Mouse (Mus musculus) CD4-positive, CD25-positive, alpha-beta regulatory T cell, adult 4 months (primary cell): ENCODE measurements at regions not wholly inside any gene's neighbourhood (a gene's known extent, or its start where the extent isn't known, plus 50 kb on each side); places are given as distances from the start of the nearest gene placed in this dataset.

Experiments used
- ATAC-seq: one replicate; pipeline ENCODE4 v1.8.0; 2017

DNA sequence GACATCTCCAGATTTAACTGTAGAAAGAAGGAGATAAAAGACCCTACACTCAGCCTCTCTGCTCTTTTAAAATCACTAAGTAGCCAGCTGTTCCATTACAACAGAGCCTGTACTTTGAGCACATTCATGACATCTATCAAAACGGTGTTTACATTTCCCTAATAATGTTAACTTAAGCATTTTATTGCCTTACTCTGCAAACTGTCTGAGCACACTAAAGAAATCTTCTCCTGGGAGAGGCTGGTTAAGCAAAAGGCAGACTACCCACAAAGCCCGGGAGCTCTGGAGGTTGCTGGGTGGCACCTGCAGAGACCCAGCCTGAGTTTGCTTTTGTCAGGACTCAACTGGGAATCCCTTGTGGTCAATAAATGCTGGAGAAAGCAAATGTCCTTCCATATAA is 567.5 kb upstream of the Negr1 start:
- ATAC-seq = no peak

DNA sequence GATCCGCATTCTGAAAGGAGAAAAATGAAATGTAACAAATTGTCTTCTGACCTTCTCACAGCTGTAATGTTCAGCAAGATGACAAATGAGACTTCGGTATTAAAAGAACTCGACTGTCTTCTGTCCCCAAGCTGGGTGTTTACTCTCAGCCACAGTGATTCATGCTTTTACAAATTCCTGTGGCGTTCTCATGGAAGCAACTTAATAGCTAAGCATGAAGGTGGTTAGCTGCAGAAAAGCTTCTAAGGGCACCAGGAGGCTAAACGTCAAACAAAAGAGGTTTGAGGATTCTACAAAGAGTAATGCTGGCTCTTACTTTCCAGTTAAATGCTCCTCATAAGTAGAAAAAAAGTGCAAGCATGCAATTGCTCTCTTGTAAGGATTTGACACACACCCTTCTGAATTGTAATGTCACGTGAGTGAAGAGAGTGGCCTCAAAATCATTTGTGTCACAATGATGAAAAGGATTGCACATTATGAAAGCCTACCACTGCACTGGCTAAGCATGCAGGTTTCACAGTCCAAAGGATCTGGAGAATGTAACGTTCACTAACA is 543.8 kb upstream of the Negr1 start:
- ATAC-seq = no peak

DNA sequence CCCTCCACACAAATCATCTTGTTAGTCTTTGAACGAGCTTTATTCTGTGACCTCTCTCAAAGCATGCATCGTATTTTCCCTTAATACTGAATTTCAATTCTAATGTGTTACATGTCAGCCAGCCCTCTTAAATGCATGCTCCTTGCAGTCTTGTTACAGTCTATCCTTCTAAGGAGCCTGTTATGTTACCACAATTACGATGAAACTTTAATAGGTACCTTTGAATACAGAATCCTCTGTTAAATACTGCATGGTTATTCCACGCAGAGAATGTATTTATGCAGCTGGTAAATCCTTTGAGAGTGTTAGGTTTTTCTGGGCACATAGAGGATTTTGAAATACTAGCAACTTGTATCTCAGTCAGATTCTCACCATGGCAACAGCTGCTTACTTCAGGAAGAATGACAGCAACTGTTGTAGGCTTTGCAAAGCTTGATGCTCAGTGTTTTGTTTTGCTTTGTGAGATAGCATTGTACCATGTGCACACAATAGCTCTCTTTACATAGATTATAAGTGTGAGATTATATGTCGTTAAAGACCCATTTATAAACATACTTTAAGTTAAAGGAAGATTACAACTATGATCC is 532.9 kb upstream of the Negr1 start:
- ATAC-seq = no peak

DNA sequence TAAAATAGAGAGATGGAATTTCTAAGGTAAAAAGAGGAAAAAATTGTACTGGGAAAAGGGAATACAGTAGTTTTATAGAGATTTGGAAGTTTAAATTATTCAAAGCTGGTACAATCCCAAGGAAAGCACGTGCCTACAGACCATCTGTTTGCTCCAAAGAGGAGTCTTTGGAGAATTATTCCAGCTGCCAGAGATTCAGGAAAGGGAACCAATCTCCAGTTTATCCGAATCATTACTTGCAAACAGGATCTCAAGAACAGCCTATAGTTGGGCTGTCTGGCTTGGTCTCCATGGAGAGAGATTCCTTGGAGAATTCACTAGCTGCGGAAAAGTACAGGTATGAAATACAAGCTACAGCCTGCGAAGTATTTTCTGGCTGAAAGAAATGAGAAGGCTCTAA is 491.3 kb upstream of the Negr1 start:
- no peak for ATAC-seq

DNA sequence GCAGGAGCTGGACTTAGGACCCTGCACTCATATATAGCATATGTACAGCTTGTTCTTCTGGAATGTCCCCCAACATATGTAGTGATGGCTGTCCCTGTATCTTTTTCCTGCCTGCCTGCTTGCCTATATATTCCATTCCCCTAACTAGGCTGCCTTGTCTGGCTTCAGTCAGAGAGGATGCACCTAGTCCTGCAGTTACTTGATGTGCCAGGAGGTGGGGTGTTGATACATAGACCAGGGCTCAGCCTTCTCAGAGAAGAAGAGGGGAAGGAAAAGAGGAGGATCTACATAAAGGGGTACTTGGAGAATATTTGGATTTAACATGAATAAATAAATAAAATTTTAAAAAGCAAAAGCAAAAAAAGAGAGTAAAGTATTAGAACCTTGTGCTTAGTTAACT is 479.3 kb upstream of the Negr1 start:
- ATAC-seq = no peak

DNA sequence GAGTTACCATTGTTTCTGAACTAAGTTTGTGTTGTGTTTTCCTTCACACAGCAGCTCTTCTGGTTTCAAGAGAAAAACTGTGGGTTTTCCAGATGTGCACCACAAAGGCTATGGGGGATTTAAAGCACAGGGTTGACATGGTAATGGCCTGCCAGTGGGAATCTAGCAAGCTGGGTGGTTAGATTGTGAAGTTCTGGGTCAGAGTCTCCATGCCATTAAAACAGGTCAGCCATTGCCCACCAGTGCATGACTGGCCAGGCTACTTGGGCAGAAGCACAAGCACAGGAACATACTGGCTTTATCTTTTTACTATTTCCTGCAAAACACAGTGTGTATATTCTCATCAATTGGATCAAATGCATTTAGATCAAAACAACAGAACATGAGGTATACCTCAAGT is 467.9 kb upstream of the Negr1 start:
- no peak for ATAC-seq

DNA sequence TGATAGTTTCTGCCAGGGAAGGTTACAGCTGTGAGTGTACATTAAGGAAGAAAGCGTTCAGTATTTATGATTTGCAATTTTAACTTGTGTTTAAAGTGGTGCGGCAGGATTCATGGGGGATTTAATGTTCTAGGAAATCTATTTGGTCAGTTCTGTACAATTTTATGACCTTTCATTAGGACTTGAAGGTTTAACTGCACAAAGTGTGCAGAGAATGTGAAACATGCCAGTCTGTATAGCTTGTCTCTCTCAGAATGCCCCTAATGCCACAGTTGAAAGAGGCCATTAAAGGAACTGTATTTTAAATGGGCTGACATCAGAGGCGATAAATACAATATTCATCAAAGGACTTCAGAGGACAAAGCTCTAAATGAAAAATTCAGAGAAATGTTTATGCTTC is 466.6 kb upstream of the Negr1 start:
- no peak for ATAC-seq

DNA sequence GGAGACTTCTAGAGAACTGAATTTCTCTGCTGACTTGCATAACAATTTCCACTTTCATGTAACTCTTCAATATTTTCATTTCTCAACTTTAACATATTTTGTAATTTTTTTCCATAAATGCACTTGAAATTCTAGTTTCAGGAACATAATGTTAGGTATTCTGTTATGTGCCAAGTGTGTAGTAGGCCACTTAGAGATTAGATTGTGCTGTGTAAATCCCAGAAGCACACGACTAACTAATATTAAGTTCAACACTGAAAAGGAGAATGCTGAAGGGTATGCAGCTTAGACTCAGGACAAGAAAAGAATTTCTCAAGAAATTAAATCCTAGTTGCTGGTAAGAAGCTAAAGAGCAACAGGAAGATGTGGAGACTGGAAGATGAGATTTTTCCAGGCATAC is 455.8 kb upstream of the Negr1 start:
- no peak for ATAC-seq

DNA sequence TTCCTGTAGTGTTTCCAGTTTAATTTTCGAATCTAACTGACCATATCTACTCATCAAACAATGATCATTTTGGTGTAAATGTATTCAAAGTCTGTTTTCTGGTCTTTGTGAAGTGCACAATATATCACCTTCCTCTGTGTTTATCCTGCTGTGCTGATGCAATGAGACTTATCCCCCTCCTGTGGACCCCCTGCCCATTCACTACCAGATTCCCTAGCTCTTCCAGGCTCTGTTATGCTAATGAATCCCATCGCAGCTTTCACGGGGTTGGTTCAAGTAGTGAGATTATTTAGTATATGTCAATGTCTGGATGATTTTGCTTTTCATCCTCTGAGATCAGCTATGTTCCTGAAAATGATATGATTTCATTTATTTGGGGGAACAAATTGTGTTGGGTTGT is 441.3 kb upstream of the Negr1 start:
- ATAC-seq = no peak

DNA sequence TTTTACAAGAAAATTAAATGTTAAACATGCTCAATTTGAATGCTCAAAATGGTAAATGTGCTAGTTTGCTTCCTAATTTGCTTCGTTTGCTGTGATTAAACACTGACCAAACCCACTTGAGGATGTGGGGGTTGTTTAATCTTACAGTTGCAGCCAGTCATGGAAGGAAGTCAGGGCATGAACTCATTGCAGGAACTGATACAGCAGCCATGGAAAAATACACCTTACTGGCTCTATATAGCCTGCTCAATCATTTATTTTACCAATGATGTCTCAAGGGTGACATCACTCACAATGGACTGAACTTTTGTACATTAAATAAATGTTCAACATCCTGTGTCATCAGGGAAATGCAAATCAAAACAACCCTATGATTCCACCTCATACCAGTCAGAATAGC is 430.0 kb upstream of the Negr1 start:
- ATAC-seq = no peak

DNA sequence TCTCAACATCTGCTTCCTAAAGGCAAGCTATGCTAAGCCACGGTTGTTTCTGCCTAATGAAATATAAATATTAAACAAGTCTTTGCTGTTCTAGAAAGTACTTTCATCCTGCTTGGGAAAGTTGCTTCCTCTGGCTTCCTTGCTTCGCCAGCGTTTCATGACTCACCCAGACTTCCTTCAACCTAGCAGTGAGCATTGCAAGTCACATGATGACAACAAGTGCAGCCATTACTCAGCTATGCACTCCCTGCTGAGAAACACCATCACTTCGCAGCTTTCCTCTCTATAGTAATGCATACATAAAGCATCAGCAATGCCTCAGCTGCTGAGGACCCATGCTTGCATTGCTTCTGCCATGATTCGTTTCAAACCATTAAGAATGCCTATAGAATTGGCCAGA is 420.2 kb upstream of the Negr1 start:
- ATAC-seq = no peak

DNA sequence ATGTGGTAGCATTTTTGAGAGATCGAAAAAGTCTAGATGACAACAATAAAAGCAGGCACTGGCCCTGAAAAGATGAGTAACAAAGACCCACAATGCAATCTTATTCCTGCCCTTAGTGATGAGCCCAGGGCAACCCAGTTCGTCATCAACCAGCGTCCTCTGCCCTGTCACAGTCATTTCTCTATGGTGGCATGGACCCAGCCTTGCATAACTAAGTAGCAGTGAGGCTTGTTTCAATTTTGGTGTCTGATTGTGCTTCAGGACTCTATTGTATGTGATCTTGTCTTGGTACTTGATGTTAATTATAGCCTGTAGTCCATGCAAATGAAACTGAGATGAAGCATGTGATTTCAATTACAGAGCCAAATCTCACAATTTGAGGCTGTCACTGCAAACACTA is 412.3 kb upstream of the Negr1 start:
- ATAC-seq = no peak

DNA sequence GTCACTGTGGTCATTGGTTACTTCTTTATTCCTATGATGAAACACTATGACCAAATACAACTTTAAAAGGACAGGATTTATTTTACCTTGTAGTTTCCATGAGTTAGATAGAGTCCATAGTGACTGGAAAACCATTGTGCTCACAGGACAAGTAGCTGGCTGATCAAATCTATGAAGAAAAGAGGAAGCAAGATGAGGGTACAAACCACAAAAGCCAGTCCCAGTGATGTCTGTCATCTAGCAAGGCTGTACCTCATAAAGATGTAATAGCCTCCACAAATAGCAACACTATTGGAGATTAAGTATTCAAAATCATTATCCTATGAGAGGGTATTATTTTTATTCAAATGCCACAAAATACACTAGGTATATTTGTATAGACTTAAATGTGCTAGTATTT is 391.5 kb upstream of the Negr1 start:
- ATAC-seq = no peak

DNA sequence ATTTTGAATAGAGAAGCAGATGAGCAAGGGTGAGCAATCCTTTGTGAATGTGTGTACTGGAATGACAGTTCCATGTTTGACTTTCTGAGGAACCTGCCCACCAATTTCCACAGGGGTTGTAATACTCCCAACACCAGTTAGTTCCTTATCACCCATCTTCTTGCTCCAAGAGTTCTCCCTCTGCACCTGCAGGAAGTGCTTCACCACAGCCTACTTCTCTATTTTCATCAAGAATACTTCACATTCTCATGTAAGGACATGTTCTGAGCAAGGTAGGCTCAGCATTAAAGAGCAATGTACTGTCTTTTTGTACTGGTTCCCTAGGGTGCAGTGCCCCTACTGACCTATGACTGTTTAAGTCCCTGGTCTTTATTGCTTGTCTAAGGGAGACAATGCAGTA is 362.9 kb upstream of the Negr1 start:
- ATAC-seq = no peak

DNA sequence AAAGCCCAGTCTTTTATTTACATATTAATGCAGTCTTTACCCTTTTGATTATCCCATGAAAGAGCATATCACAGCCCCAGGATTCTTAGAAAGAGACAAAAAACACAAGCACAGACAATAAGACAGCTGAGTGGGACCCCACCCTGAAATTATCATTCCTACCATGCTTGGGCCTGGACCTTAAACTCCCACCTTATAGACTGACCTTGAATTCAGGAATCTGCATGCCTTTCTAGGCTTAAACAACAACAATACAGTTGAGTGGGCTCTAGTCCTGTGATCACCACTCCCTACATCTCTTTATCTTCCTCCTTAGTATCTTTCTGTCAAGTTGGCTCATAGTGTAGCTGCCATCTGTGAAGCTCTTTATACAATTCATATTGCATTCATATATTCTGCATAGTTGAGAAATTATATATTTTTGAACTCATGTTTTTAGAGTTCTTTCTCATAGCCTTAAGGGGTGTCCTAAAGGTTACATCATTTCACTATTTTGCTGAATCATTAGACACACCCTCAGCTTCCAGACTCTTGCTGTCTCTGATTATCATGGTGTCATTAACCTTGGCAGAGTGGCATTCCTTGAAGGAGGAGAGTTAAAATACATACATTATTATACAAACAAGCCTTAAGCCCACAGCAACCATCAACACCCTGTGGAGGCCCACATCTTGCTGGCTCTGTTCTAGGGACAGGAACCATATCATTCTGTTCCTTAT is 361.7 kb upstream of the Negr1 start:
- ATAC-seq = no peak

DNA sequence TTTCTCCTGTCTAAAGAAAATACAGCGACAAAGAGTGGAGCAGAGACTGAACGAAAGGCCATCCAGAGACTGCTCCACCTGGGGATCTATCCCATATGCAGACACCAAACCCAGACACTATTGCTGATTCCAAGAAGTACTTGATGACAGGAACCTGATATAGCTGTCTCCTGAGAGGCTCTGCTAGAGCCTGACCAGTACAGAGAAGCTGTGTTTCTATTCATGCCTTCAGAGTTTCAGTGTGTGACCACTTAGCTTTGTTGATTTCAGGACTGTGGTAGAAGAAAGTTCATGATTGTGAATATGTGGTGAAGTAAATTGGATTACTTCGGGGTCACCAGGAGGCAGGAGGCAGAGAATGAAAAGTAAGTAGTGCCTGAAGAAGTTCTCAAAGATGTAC is 356.3 kb upstream of the Negr1 start:
- no peak for ATAC-seq

DNA sequence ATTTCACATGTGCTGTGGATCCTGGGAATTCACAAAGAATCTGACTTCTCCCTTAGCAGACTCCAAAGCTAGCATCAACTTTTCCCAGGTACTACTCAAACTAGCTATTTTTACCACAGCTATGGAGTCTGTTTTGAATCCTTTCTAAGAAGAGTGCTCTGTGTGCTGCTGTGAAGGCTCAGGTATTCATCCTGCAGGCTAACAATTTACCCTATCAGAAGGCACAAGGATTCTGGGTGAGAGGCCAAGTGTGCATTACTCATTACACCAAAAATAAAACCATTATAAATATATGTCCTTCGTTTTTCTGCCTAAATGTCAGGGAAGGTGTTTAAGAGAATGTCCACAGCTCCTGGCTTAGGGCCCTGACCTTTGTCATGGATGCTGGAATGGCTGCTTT is 353.2 kb upstream of the Negr1 start:
- ATAC-seq = no peak

DNA sequence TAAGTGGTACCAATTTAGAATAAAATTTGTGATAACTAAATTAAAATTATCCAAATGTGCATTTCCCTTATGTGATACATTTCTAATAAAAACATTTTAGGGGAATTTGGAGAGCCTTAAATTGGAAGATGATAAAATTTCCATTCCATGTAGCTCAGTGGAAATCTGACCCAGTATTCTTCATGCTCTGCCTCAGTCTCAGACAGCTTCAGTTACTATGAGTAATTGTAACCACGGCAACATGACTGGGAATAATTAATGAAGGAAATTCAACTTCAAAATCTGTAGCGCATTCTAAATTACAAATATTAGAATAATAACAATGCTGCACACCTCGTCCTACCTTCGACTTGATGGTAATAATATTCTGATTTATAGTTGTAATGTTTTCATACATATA is 350.8 kb upstream of the Negr1 start:
- ATAC-seq = no peak

DNA sequence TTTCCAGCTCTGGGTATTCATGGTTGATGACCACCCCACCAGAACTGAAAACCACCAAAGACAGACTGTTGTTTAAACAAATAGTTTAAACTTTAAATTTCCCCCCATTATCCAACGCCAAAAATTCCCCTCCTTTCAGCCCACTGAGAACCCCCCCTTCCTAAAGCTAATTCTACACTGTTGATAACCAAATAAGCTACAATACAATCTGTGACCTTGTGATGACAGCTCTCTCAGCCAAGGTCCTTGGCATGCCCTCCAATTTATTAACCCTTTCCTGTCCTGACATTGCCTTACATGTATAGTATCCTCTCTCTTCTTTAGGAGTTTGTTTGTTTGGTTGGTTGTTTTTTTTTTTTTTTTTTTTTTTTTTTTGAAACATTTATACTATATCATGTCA is 346.8 kb upstream of the Negr1 start:
- no peak for ATAC-seq

DNA sequence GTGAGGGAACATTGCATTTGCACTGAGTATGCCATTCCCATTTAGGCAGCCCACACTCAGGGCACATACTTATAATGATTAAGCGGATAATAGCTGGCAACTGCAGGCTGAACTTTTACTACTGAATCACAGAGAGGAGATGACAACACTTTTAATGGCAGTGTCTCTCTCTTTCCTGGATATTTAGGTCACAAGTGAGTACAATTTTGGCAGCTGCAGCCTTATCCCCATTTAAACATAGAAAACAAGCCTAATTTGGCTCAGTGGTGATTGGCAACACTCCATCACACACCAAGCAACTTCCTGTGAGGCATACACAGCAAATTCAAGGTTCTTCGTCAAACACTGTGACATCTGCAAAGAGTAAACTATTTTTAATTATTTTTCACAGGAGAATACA is 329.5 kb upstream of the Negr1 start:
- no peak for ATAC-seq

DNA sequence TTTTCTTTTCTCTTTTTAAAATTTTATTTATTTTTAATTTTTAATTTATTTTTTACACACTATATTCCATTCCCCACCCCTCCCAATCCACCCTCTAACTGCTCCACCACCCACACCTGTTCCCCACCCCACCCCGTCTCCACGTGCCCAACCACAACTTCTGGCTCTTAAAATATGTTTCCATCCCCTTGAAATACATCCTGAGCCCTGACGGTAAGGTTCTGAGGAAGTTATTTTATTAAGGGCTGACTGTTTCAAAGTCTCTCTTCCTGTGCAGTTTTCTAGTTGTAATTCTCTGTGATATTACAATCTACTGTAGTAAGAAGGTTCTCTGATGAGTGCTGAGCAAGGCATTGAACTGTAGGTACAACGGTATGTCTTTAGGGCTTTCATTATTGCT is 325.6 kb upstream of the Negr1 start:
- ATAC-seq = no peak

DNA sequence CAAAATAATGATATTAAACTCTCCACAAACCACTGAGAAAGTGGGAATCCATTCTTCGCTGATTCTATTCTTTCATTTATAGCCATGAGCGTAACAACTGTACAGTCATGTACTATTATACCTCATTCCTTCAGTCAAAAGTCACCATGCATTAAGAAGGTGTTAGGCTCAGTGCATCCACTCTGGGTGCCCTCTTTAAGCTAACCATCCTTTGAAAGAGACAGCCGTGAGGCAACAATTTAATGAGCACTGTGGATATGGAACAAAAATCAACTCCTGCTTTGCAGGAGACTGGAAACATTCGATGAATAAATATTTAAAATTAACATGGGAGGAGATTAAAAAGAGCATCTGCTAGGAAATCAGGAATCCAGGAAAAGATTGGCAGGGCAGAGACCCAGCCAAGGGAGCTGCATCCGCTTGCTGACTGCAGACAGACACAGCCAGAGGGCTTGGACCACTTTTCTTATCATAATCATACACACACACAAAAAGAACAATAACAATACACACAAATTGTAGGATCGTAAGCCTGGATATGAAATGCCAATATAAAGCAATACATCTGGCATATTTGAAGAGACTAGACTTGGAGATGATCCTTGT is 309.2 kb upstream of the Negr1 start:
- no peak for ATAC-seq

DNA sequence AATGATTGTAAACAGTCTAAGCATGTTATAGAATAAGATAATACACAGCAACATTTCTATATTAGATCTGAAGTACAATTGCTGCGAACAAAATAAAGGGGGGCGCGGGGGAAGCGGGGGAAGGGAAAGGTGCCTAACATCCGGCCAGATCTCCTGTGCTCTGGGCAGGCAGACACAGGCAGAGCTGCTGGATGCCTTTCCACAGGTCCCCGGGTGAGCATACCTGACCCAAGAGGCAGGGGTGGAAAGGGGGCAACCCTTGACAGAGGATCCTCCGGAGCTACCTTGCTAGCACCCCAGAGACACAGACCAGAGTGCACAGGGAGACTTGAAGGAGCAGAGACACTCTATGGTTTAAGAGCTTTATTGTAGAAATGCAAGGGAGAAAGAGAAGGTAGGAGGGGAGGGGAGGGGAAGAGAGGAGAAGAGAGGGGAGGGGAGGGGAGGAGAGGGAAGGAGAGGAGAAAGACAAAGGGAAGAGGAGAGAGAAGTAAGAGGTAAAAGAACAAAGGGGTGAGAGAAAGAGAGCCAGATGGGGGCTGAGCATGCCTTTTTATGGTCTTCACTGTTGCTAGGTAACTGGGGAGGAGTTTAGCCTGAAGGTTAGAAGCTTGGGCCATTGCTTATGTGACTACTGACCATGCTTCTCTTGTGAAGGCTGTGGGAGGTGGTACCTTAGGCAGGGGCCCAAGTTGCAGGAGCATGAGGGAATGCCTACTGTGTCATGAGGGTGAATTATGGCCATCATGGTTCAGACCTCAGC is 308.2 kb upstream of the Negr1 start:
- ATAC-seq = no peak

DNA sequence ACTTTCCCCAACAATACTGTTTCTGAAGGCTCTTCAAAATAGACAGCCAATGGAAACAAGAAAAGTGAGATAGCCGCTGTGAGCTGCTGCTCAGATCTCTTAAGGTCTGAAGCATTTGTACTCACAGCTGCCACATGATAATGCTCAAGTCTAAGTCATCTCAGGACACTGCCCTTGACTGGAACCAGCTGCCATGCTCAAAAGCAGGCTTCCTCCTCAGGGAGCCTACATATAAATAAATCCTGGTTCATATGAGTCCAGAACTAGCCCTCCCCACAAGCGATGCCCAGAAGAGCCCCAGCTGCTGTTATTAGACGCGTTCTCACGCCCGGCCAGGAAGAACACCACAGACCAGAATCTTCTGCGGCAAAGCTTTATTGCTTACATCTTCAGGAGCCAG is 304.9 kb upstream of the Negr1 start:
- no peak for ATAC-seq
